Mouse (Mus musculus) spleen, adult 2 months (tissue): Measurements from ENCODE around the gene Pigg. TPM values are rescaled to one million over a fixed set of nuclear protein-coding genes. Genes with fewer than 3 reads are reported as not detected.
"Not testable (repeated sequence)": the region's sequence is repeated elsewhere in the genome, so short reads cannot be mapped to it uniquely, and the experiment has no call there.

Source experiments
- DNase-seq, 2 experiments: peaks; one replicate each; pipeline versions ENCODE4 v3.0.0 to v3.0.0-alpha.2; 2012 to 2021; ENCODE audit warnings: low spot score in 2 of 2, low read depth in 1 of 2
- H3K27ac ChIP-seq: fragments of 200-500 bp; 2 replicates; pipeline ENCODE4 v1.5.1; 2012; ENCODE audit warnings: low read length, inconsistent platforms; ENCODE audit not compliant: insufficient read depth
- H3K27me3 ChIP-seq: fragments of 200-500 bp; 2 replicates; pipeline ENCODE4 v1.6.1; 2012; ENCODE audit warnings: mild to moderate bottlenecking, moderate library complexity, low read length, inconsistent platforms; ENCODE audit not compliant: control insufficient read depth, insufficient read depth
- H3K36me3 ChIP-seq: fragments of 200-500 bp; 2 replicates; pipeline ENCODE4 v1.6.1; 2012; ENCODE audit warnings: mild to moderate bottlenecking, low read length, inconsistent platforms; ENCODE audit not compliant: control insufficient read depth, insufficient read depth
- H3K4me1 ChIP-seq: fragments of 200-500 bp; 2 replicates; pipeline ENCODE4 v1.6.1; 2011; ENCODE audit warnings: inconsistent platforms; ENCODE audit not compliant: control insufficient read depth, insufficient read depth, insufficient read length
- H3K4me3 ChIP-seq: fragments of 200-500 bp; 2 replicates; pipeline ENCODE4 v1.5.1; 2011; ENCODE audit warnings: mild to moderate bottlenecking, inconsistent platforms; ENCODE audit not compliant: insufficient read depth, insufficient read length; ENCODE audit errors: extremely low read depth
- CTCF ChIP-seq: fragments of 200-500 bp; IDR thresholded peaks from 2 replicates; pipeline ENCODE4 v1.5.1; 2011; ENCODE audit warnings: mild to moderate bottlenecking, inconsistent platforms; ENCODE audit not compliant: insufficient read depth, insufficient read length, insufficient replicate concordance; ENCODE audit errors: extremely low read depth
- POLR2A ChIP-seq: fragments of 200-500 bp; IDR thresholded peaks from 2 replicates; pipeline ENCODE4 v1.6.1; 2011; ENCODE audit warnings: low read depth, low read length, inconsistent platforms
- WGBS: fragments of 180-500 bp; shearing (Covaris S2); methylation state at CpG from one replicate; pipeline ENCODE4 v1.1.7; 2018; 5-methylcytosine and 5-hydroxymethylcytosine counted together
- polyA plus RNA-seq: library from polyadenylated mRNA; depleted of rRNA; stranded (reverse); fragments of >200 nt; gene quantifications from 2 replicates; pipeline ENCODE4 v1.2.3, GENCODE M21; 2012

The Pigg gene
- polyA plus RNA-seq, 1 experiment: 2.4 TPM

- Histone ChIP-seq H3K4me3 (peak overlapping the region; percentile 94), H3K27me3 (no peaks in the 10 kb centered on the region), H3K36me3 (peaks cover 2% of the 10 kb centered on the region), H3K27ac (no peak overlapping the region), H3K4me1 (peaks cover 2% of the 10 kb centered on the region; the same call in 1 of the 2 replicates)
- TF ChIP-seq CTCF (no peak), POLR2A (no peak)
- WGBS: 5% methylated on average over 7 of the region's 7 CpGs
- DNase-seq: no peak
Measured at GRCm38 (mm10) chr5:108269811-108270151, 42.6 kb upstream of the Pigg start.

DNA sequence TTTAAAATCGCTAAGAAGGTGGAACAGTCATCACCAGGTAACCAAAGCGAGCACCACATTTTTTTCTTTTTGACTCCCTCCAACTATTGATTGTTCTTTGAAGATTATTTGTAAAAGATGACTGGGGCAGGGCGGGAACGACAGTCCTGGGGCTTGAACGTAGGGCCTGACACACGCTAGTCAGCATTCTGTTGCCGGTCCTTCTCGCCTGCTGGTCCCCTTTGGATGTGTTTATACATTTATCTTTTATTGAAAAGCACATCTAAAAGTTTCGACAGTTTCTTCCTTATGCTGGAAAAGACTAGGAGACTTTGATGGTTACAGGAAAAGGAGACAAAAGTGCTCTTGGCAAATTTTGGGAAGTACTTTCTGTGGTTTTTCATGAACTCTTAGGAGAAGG lies 42.0 kb upstream of the Pigg start:
- TF ChIP-seq POLR2A (no peak), CTCF (no peak)
- Histone ChIP-seq H3K27me3 (no peaks in the 10 kb centered on the region), H3K4me3 (peak overlapping the region; percentile 94), H3K36me3 (peaks cover 2% of the 10 kb centered on the region), H3K27ac (no peak overlapping the region), H3K4me1 (peaks cover 2% of the 10 kb centered on the region; the same call in 1 of the 2 replicates)
- WGBS: 7% methylated on average over 9 of the region's 9 CpGs
- DNase-seq: no peak

DNA sequence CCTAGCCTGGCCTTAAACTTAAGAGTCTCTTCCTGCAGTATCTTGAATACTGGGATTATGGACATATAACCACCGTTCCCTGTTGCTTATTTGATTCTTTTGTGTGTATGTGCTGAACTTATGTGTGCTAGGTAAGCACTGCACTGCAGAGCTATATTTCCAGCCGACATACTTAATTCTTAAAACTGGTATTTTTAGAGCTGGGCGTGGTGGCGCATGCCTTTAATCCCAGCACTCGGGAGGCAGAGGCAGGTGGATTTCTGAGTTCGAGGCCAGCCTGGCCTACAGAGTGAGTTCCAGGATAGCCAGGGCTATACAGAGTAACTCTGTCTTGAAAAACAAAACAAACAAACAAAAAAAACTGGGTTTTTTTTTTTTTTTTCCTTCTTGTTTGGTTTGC lies 41.1 kb upstream of the Pigg start:
- not testable (repeated sequence) for H3K4me3 ChIP-seq, DNase-seq, H3K36me3 ChIP-seq, H3K27ac ChIP-seq, H3K4me1 ChIP-seq, H3K27me3 ChIP-seq
- 85% methylated on average over 6 of the region's 6 CpGs for WGBS

DNA sequence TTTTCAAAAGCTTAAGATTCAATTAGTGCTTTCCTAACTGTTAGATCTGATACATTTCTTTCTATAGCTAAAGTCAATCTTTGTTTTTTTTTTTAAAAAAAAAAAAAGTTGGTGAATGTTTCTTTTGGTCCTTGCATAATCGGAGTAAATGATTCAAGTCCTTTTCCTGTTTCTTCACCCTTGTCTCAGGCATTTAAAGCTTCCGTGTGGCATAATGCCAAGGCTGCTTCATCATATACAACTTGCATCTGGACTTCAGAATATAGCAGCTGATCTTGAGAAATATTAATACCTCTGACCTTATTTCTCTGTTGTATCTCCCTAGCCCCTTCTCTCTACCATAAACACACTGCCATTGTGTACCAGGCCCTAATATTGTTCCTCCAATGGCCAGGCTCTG lies 25.5 kb upstream of the Pigg start:
- WGBS: 72% methylated on average over 2 of the region's 2 CpGs
- H3K27ac ChIP-seq: no peak overlapping the region
- H3K4me3 ChIP-seq: no peak overlapping the region
- TF ChIP-seq CTCF: no peak
- no peak for TF ChIP-seq POLR2A
- H3K4me1 ChIP-seq: no peaks in the 10 kb centered on the region
- H3K36me3 ChIP-seq: no peaks in the 10 kb centered on the region
- no peaks in the 10 kb centered on the region for H3K27me3 ChIP-seq
- DNase-seq: no peak

DNA sequence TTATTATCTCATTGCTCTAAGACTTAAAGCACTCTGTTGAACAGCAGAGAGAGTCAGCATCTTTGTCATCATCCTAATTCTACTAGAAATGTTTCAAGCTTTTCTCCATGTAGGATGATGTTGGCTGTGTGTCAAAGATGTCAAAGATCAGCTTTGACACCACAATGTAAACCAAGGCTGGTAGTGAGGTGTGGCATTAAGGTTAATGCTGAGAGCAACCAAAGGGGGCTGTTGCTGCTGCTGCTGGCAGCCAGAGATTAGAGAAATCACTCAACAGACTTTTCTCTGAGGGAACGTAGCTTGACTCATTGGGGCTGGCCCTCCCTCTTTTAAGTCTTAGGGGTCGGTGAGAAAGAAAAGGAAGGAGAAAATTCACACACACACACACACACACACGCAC lies 10.8 kb upstream of the Pigg start:
- H3K27ac ChIP-seq: no peak overlapping the region
- no peaks in the 10 kb centered on the region for H3K4me1 ChIP-seq
- H3K4me3 ChIP-seq: no peak overlapping the region
- no peak for DNase-seq
- no peaks in the 10 kb centered on the region for H3K27me3 ChIP-seq
- TF ChIP-seq POLR2A (no peak), CTCF (no peak)
- no peaks in the 10 kb centered on the region for H3K36me3 ChIP-seq
- WGBS: 61% methylated on average over 3 of the region's 3 CpGs

DNA sequence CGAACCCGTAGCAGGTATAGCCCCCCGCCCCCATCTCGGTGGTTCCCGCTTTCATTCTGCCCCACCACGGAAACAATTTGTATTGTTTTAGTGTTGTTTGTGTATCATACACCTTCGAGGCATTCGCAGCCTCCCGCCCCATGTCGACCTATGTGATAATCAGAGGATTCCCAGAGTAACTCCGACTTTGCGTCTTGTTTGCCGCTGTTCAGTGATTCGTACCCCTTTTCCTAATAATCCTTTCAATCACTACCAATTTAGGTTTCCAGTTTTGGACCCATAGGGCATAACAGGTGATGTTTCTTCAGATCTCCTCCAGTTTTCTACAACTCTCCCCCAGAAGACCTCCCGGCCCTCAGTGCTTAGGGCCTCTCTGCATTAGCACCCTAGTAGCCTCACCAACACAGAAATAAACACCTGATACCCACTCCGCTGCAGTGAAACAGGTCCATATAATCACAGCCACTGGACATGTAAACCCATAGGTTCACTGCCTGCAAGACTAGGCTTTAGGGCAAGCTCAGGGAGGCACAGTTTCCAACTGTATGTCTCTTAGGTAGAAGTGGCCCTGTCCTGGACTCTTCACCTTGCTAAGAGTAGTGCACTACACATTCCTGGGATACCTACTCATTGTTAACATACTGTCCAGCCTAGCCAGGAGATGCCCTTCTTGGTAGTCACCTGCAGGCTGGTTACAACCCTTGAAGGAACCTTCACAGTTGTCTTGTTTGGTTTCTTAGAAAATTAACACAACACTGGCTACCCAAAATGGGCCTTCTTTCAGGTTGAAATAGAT lies 854 bp downstream of the Pigg start:
- Histone ChIP-seq H3K36me3 (0 out of 2 replicates have a peak, but pooled peaks cover 2% of the 10 kb centered on the region), H3K27me3 (no peaks in the 10 kb centered on the region), H3K27ac (no peak overlapping the region), H3K4me3 (peak overlapping the region; percentile 97), H3K4me1 (no peaks in the 10 kb centered on the region; the same call in 1 of the 2 replicates)
- WGBS: 7% methylated on average over 16 of the region's 16 CpGs
- DNase-seq: no peak
- TF ChIP-seq CTCF: no peak
- no peak for TF ChIP-seq POLR2A

GRCm38 (mm10) chr5:108331051-108331450 lies 18.6 kb downstream of the Pigg start:
- TF ChIP-seq CTCF: no peak
- no peak for TF ChIP-seq POLR2A
- H3K27ac ChIP-seq: no peak overlapping the region
- H3K36me3 ChIP-seq: peaks cover 8% of the 10 kb centered on the region
- H3K27me3 ChIP-seq: no peaks in the 10 kb centered on the region
- no peaks in the 10 kb centered on the region for H3K4me1 ChIP-seq
- no peak for DNase-seq
- no peak overlapping the region for H3K4me3 ChIP-seq
- 82% methylated on average over 1 of the region's 1 CpGs for WGBS
